Mouse (Mus musculus) splenic B cell, adult 2 months (primary cell): ENCODE results near the gene Hspa12a.

Experiments used
- DNase-seq: peaks from one replicate; pipeline ENCODE4 v3.0.0-alpha.2; 2011; ENCODE audit warnings: low read depth, low spot score
- H3K27me3 ChIP-seq: 2 replicates; pipeline ENCODE4 v1.6.1; 2012; ENCODE audit warnings: mild to moderate bottlenecking, low read length, moderate library complexity, mixed read lengths; ENCODE audit not compliant: control insufficient read depth, poor library complexity, insufficient read depth, severe bottlenecking
- H3K36me3 ChIP-seq: 2 replicates; pipeline ENCODE4 v1.6.1; 2012; ENCODE audit warnings: mild to moderate bottlenecking, low read length, moderate library complexity, mixed read lengths; ENCODE audit not compliant: control insufficient read depth, poor library complexity, insufficient read depth, severe bottlenecking

Hspa12a gene

GRCm38 (mm10) chr19:58750822-58751221, 192.6 kb downstream of the Hspa12a start:
- H3K27me3 ChIP-seq, result no peaks in the 10 kb centered on the region
- no peak for DNase-seq
- H3K36me3 ChIP-seq, result no peaks in the 10 kb centered on the region

DNA sequence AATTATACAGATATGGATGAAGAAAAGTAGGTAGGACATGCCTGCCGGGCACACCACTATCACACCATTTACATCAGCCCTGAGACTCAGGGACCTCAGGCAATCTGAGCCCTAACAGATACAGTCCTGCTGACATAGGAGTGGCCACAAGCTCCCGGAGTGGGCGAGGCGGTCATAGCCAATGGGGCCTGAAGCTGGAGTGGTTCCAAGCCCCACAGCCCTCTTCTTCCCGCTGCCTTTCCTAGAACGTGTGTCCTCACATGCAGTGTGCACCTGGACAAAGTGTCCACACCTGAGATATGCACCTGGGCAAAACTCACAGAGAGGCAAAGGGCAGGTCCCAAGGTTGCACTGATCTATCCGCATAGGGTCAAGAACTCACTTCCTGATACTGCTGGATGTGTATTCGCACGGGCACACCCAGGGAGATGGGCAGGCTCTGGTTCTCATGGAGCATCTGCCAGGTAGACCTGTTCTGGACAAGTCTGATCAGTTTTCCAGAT, 195.9 kb downstream of the Hspa12a start:
- H3K27me3 ChIP-seq, result no peaks in the 10 kb centered on the region
- no peaks in the 10 kb centered on the region for H3K36me3 ChIP-seq
- DNase-seq, result no peak
